Mouse (Mus musculus) kidney, adult 10 weeks (tissue): ENCODE measurements around the gene Zmiz1. TPM values are rescaled to one million over a fixed set of nuclear protein-coding genes. Genes with fewer than 3 reads are reported as not detected.

Source experiments
- polyA plus RNA-seq: library from polyadenylated mRNA; stranded (reverse); fragments of 350-450 nt; fragmentation: Illumina TruSeq; extraction: RNeasy Lipid Tissue Mini Kit (QIAGEN cat#74804); gene quantifications from one replicate; pipeline ENCODE4 v1.2.3, GENCODE M21; 2014; ENCODE audit warnings: low read depth, low replicate concordance

Zmiz1 gene
- 18.7 TPM for polyA plus RNA-seq

GRCm38 (mm10) chr14:25459016-25459393 is at the start of gene Zmiz1:
Zmiz1 (plus strand) TSS chr14:25459185.

GRCm38 (mm10) chr14:25693888-25694568 is 235.0 kb downstream of the Zmiz1 start, which contains the start of gene Ppif:
Ppif (plus strand) TSS chr14:25694154.

Other genes with a start within 250 kb of the Zmiz1 start
- 22.9 TPM for gene Ppif, start 235.0 kb downstream of the Zmiz1 start, polyA plus RNA-seq